Mouse (Mus musculus) forebrain, embryonic 16.5 days (tissue): ENCODE measurements at regions not wholly inside any gene's neighbourhood (a gene's known extent, or its start where the extent isn't known, plus 50 kb on each side); places are given as distances from the start of the nearest gene placed in this dataset.
A peak's percentile ranks its signal among the peaks of the same experiment; 100 is the strongest.

Source experiments
- ATAC-seq: fragments of 200-750 bp; cut with Nextera tagmentation; 2 replicates; pipeline ENCODE4 v1.8.0; 2017; ENCODE audit warnings: mild to moderate bottlenecking, moderate library complexity
- H3K27ac ChIP-seq: fragments of 300-500 bp; sonication (generic); 2 replicates; pipeline ENCODE4 v1.5.1; 2014; ENCODE audit warnings: low read length, control low read depth
- H3K27me3 ChIP-seq: fragments of 300-500 bp; sonication (generic); replicated peaks from 2 replicates; pipeline ENCODE4 v1.6.1; 2014; ENCODE audit warnings: low read length; ENCODE audit not compliant: control insufficient read depth, insufficient read depth
- H3K36me3 ChIP-seq: fragments of 300-500 bp; sonication (generic); 2 replicates; pipeline ENCODE4 v1.6.1; 2014; ENCODE audit not compliant: control insufficient read depth, insufficient read depth
- H3K4me1 ChIP-seq: fragments of 300-500 bp; sonication (generic); replicated peaks from 2 replicates; pipeline ENCODE4 v1.6.1; 2014; ENCODE audit warnings: low read length; ENCODE audit not compliant: control insufficient read depth, insufficient read depth
- H3K4me2 ChIP-seq: fragments of 300-500 bp; sonication (generic); 2 replicates; pipeline ENCODE4 v1.6.1; 2014; ENCODE audit warnings: mild to moderate bottlenecking, low read length, control low read depth
- H3K4me3 ChIP-seq: fragments of 300-500 bp; sonication (generic); replicated peaks from 2 replicates; pipeline ENCODE4 v1.5.1; 2014; ENCODE audit warnings: mild to moderate bottlenecking, low read length, control low read depth
- H3K9ac ChIP-seq: fragments of 300-500 bp; sonication (generic); replicated peaks from 2 replicates; pipeline ENCODE4 v1.6.1; 2014; ENCODE audit warnings: low read depth, low read length, control low read depth
- H3K9me3 ChIP-seq: fragments of 300-500 bp; sonication (generic); 2 replicates; pipeline ENCODE4 v1.6.1; 2016; ENCODE audit warnings: low read length; ENCODE audit not compliant: control insufficient read depth
- WGBS: fragments of 180-500 bp; shearing (Covaris S2); extraction: QIAGEN DNeasy Blood & Tissue Kit; methylation state at CpG from one replicate; pipeline ENCODE4 v1.1.7; 2014; 5-methylcytosine and 5-hydroxymethylcytosine counted together

- Histone ChIP-seq H3K36me3 (no peaks in the 10 kb centered on the region), H3K27ac (no peak overlapping the region), H3K4me2 (no peak overlapping the region), H3K27me3 (no peaks in the 10 kb centered on the region), H3K4me1 (no peaks in the 10 kb centered on the region), H3K4me3 (no peak overlapping the region), H3K9me3 (no peaks in the 10 kb centered on the region), H3K9ac (no peak overlapping the region)
- 59% methylated on average over 1 of the region's 1 CpGs for WGBS
- ATAC-seq, result no peak
Observed at GRCm38 (mm10) chrX:110061870-110062269, 752.2 kb upstream of the Pou3f4 start.

GRCm38 (mm10) chrX:110076376-110076775 is 737.7 kb upstream of the Pou3f4 start:
- peak; percentile 71 for ATAC-seq
- Histone ChIP-seq H3K27ac (peak overlapping the region; percentile 44; the same call in 1 of the 2 replicates), H3K27me3 (no peaks in the 10 kb centered on the region), H3K4me1 (peaks cover 3% of the 10 kb centered on the region; the same call in 1 of the 2 replicates), H3K9me3 (no peaks in the 10 kb centered on the region), H3K4me2 (no peak overlapping the region), H3K4me3 (no peak overlapping the region), H3K9ac (no peak overlapping the region), H3K36me3 (no peaks in the 10 kb centered on the region)
- WGBS, result 40% methylated on average over 4 of the region's 4 CpGs

- H3K4me2 ChIP-seq, result no peak overlapping the region
- no peaks in the 10 kb centered on the region for H3K27me3 ChIP-seq
- H3K9me3 ChIP-seq, result no peaks in the 10 kb centered on the region
- H3K4me3 ChIP-seq, result no peak overlapping the region
- no peaks in the 10 kb centered on the region for H3K36me3 ChIP-seq
- WGBS, result 29% methylated on average over 3 of the region's 3 CpGs
- peaks cover 3% of the 10 kb centered on the region; the same call in 1 of the 2 replicates for H3K4me1 ChIP-seq
- H3K9ac ChIP-seq, result no peak overlapping the region
- peak; percentile 75 for ATAC-seq
- no peak overlapping the region for H3K27ac ChIP-seq
Observed at GRCm38 (mm10) chrX:110077761-110078531, 736.1 kb upstream of the Pou3f4 start.

- 100% methylated on average over 1 of the region's 1 CpGs for WGBS
- no peaks in the 10 kb centered on the region for H3K9me3 ChIP-seq
- no peaks in the 10 kb centered on the region for H3K36me3 ChIP-seq
- no peak overlapping the region for H3K27ac ChIP-seq
- no peak overlapping the region for H3K4me3 ChIP-seq
- no peak overlapping the region for H3K4me2 ChIP-seq
- no peak for ATAC-seq
- no peaks in the 10 kb centered on the region for H3K27me3 ChIP-seq
- no peaks in the 10 kb centered on the region for H3K4me1 ChIP-seq
- no peak overlapping the region for H3K9ac ChIP-seq
Observed at GRCm38 (mm10) chrX:110096976-110097375, 717.1 kb upstream of the Pou3f4 start.

- H3K9ac ChIP-seq, result no peak overlapping the region
- no peaks in the 10 kb centered on the region for H3K36me3 ChIP-seq
- no peak overlapping the region for H3K4me2 ChIP-seq
- no peaks in the 10 kb centered on the region for H3K4me1 ChIP-seq
- H3K4me3 ChIP-seq, result no peak overlapping the region
- no peaks in the 10 kb centered on the region for H3K9me3 ChIP-seq
- H3K27me3 ChIP-seq, result no peaks in the 10 kb centered on the region
- no peak for ATAC-seq
- no peak overlapping the region for H3K27ac ChIP-seq
Observed at GRCm38 (mm10) chrX:110109490-110109889, 704.6 kb upstream of the Pou3f4 start.

- H3K9ac ChIP-seq, result no peak overlapping the region
- no peaks in the 10 kb centered on the region for H3K27me3 ChIP-seq
- no peak for ATAC-seq
- no peaks in the 10 kb centered on the region for H3K36me3 ChIP-seq
- H3K9me3 ChIP-seq, result no peaks in the 10 kb centered on the region
- H3K27ac ChIP-seq, result no peak overlapping the region
- no peak overlapping the region for H3K4me2 ChIP-seq
- WGBS, result 90% methylated on average over 3 of the region's 3 CpGs
- H3K4me3 ChIP-seq, result no peak overlapping the region
- H3K4me1 ChIP-seq, result no peaks in the 10 kb centered on the region
Observed at GRCm38 (mm10) chrX:110117471-110118190, 696.4 kb upstream of the Pou3f4 start.

- H3K4me1 ChIP-seq, result no peaks in the 10 kb centered on the region
- WGBS, result 78% methylated on average over 1 of the region's 1 CpGs
- no peak overlapping the region for H3K9ac ChIP-seq
- no peak overlapping the region for H3K27ac ChIP-seq
- ATAC-seq, result no peak
- H3K27me3 ChIP-seq, result no peaks in the 10 kb centered on the region
- no peak overlapping the region for H3K4me3 ChIP-seq
- H3K36me3 ChIP-seq, result no peaks in the 10 kb centered on the region
- H3K9me3 ChIP-seq, result no peaks in the 10 kb centered on the region
- H3K4me2 ChIP-seq, result no peak overlapping the region
Observed at GRCm38 (mm10) chrX:110120720-110121119, 693.4 kb upstream of the Pou3f4 start.
